Mouse (Mus musculus): ENCODE results near the gene Styxl1. TPM values are rescaled to one million over a fixed set of nuclear protein-coding genes. Genes with fewer than 3 reads are reported as not detected.

Gene Styxl1
- total RNA-seq, 2 experiments from 2014 or later = not detected

- intact Hi-C loops (cut with DNase I; ENCODE audit: low total_unique reads) = no loop called here
- no peak for DNase-seq
These were observed 48.8 kb downstream of the Styxl1 start for GRCm38 (mm10) chr5:135729351-135729750.

GRCm38 (mm10) chr5:135728361-135728760 is 49.8 kb downstream of the Styxl1 start:
- intact Hi-C loops (cut with DNase I; ENCODE audit: low total_unique reads) = no loop called here
- DNase-seq = no peak

GRCm38 (mm10) chr5:135727871-135728270 is 50.3 kb downstream of the Styxl1 start:
- no peak for DNase-seq
- intact Hi-C loops (cut with DNase I; ENCODE audit: low total_unique reads) = no loop called here

DNA sequence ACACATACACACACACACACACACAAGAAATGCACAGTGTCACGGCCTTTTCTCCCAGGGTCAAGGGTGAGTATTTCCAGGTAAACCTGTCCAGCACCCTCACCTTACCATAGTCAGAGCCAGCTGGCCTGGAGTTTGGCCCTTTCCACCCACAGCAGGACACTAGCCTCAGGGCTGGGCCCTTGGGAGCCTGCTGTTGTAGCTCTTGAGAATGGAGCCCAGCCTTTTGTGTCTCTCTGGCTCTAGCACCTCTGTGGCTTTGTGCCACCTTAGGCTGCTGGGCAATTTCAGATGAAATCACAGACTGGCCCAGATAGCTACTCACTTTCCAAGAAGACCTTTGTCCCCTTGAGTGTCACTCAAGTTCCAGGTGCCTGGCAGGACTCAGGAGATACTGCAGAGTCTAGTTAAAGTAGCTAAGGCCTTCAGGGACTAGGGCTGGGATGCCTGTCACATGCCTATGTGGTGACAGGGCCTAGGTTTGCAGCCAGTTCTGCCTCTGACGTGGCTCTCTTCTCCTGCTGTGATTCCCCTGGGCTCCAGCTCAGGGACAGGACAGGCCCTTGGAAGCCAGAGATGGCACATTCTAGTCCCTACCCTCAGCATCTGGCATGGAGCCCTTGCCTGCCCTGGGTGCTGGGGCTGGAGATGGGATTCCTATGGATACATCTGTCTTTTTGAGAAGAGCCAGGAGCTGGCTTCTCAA is 51.4 kb downstream of the Styxl1 start:
- DNase-seq = no peak
- intact Hi-C loops (cut with DNase I; ENCODE audit: low total_unique reads) = no loop called here

DNA sequence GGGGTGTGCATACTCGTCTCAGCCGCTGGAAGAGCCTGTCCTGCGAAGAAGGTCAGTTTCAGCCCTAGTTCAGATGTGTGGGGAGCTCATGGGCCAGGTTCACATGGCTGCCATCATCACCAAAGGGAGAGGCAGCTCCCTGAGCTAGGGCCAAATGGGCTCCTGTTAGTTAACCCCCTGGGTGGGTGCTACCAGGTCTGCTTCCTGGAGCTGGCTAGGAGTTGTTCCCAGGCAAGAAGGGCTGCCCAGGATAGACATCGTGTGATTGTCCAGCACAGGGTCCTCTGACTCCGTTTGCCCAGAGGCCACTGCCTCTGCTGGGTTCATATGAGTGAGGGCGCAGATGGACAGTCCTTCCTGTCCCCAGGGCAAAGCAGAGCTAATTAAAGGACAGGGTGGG is 52.2 kb downstream of the Styxl1 start:
- DNase-seq = no peak
- intact Hi-C loops (cut with DNase I; ENCODE audit: low total_unique reads) = no loop called here

DNA sequence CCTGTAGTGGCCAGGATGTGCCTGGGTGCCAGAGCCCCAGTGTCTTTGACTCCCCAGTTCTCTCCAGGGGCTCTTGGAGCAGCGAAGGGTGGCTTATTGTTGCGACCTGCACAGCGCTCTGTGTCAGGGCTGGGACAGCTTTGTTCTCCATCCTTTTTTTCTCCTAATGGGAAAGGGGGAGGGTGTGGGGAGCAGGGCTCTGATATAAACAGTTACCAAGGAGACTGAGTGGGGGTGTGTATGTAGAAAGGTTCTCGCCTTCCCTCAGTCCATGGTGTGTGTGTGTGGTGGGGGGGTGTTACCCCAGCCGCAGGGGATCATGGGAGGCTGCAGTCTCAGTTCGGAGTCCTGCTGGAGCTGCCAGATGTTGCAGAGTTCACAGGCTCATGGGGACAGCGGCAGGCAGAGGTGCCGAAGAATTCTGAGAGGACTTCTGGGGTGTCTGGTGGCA is 52.8 kb downstream of the Styxl1 start:
- intact Hi-C loops (cut with DNase I; ENCODE audit: low total_unique reads) = no loop called here
- DNase-seq = peak; percentile 51

DNA sequence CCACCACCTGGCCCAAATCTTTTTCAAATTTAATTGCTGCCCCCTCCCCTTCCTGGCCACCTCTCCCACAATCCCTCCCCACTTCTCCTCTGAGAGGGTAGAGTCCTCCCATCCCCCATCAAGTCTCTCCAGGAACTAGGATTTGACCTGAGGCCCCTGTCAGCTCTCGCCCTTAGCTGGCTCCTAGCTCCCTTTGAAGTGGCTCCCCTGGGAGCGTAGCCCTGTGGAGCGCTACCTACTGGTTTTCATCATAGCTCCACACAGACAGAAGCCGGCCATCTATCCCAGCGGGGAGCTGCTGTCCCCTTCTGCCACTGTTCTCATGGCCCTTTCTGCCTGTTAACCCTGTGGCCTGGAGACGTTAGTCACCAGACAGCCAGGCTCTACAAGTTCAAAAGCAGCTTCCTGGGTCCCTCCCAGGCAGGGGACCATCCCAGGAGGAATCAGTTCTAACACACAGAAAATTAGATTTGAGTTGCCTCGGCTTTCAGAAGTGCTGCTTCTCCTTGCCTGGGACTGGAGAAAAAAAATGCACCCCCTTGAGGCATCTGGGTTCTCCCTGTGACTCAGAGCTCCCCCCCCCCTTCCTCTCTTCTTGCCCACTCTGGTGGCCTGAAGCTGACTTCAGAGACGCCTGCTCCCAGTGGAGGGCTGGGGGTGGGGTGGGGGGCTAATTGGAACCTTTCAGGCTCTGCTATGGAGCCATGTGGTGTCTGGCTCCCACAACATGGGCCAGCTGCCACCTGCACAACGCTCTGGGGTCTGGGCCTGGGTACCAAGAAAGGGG is 53.5 kb downstream of the Styxl1 start:
- no peak for DNase-seq
- intact Hi-C loops (cut with DNase I; ENCODE audit: low total_unique reads) = no loop called here

- intact Hi-C loops (cut with DNase I; ENCODE audit: low total_unique reads) = no loop called here
- no peak for DNase-seq
These were observed 54.9 kb downstream of the Styxl1 start for GRCm38 (mm10) chr5:135723165-135723751.

- DNase-seq = peak; percentile 73
- intact Hi-C loops (cut with DNase I; ENCODE audit: low total_unique reads) = no loop called here
These were observed 56.1 kb downstream of the Styxl1 start for GRCm38 (mm10) chr5:135722121-135722520.

DNA sequence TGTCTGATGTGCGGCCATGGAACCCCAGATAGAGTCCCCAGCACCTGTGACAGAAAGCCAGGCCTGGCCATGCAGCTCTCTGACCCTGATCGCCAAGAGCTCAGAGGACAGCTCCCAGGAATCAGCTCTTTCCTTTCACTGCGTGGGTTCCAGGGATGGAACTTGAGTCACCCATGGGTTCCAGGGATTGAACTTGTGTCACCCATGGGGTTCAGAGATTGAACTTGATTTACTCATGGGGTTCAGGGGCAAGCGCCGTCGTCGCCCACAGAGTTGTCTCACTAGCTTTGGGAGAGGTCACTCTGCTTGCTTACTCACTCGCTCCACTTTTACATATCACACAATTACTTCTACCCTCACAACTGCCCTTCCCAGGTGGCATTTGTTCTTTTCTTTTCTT is 57.1 kb downstream of the Styxl1 start:
- intact Hi-C loops (cut with DNase I; ENCODE audit: low total_unique reads) = no loop called here
- DNase-seq = no peak

DNA sequence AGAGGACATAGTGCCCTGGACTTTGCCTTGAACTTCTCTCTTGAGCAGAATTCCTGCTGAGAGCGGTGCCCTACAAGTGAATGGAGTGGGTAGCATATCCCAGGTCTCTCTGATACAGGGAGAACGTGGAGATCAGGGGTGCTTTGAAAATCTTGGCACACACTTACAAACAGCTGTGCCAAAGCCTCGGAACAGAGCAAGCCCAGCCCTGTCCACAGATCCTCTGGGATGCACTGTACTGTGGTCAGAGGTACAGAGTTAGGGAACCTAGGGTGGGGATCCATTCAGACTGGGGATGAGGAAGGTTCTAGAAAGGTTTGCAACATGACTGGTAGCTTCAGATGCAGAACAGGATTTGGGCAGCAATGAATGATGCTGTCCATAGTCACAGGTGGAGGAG is 58.1 kb downstream of the Styxl1 start:
- intact Hi-C loops (cut with DNase I; ENCODE audit: low total_unique reads) = no loop called here
- DNase-seq = no peak

DNA sequence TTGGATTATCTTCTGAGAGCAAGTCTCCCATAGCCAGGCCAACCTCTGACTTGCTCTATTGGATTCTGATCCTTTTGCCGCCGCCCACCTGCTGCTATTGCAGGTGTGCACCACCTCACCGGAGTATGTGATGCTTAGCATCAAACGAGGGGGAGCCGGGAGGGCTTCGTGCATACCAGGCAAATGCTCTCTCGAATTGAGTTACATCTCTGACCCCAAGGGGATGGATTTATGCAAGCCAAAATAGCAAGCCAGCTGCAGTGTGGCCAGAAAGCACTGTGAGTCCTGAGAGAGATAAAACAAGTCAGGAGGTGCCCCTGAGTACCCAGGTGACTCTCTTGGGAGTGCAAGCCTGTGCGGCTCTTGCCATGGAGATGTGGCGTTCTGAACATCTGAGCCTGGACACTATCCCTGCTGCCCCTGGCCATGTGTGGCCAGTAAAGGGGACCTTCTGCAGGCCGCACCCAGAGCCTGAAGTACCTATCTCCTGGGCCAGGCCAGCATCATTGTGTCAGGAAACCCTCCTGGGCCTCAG is 58.5 kb downstream of the Styxl1 start:
- intact Hi-C loops (cut with DNase I; ENCODE audit: low total_unique reads) = no loop called here
- DNase-seq = no peak

DNA sequence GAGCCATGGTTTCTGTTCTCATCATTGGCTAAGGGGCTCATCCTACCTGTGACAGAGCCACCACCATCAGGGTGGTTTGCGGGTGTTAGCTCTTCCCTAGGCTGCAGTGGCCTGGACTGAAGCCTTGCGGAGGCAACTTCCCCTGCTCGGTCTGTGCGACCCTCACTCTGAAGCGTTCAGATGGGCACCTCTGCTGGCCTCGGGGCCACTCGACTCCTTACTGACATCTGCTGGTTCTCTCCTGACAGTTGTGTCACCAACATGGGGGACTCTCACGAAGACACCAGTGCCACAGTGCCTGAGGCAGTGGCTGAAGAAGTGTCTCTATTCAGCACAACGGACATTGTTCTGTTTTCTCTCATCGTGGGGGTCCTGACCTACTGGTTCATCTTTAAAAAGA is 62.6 kb downstream of the Styxl1 start:
- intact Hi-C loops (cut with DNase I; ENCODE audit: low total_unique reads) = no loop called here
- no peak for DNase-seq

DNA sequence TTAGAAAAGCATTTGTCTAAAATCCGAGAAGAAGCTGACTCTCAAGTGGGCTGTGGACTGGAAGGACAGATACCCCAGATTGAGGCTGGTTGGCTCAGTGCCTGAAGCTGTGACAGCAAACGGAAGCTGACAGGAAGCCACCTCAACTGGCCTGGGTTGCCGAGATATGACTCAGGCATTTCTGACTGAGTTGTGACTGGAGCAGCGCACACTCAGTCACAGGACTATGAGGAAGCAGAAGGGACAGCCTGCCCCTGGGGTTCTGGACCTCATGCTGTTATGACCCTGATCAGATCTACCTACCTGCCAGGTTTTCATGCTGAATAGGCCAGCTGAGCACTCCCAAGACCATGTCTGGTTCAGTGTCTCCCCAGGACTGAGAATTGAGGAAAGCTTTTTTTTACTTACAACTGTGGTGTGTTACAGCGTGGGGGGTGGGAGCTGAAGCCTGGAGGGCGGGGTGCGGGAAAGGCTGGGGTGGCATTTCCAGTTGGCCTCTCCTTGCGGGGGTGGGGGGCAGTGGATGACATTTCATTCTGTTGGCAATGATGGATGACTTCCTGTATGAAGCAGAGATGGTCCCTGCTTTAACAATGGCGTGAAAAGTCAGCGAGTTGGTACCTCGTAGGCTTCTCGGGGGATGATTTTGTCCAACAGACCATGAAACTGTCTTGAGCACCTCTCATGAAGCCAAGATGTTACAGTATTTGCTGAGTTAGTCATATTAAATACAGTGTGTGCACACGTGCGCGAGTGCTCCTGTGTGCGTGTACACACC is 64.6 kb downstream of the Styxl1 start:
- intact Hi-C loops (cut with DNase I; ENCODE audit: low total_unique reads) = no loop called here
- peak; percentile 68 for DNase-seq

DNA sequence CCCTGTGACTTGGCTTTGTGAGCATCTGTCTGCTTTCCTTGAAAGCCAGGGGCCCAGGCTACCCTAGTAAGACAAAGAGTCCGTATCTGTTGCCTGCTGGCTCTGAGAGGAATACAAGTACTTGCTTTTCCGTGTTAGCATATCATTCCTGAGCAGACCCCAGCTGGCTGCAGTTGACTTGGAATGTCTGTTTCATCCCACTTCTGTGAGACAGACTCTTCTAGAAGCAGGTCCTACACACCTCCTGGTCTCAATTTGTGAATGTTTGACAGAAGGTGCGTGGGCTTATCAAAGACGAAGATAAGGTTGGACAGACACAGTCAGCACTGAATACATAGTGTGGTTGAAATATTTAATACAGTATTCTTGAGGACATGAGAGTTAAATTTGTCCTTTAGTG is 65.4 kb downstream of the Styxl1 start:
- intact Hi-C loops (cut with DNase I; ENCODE audit: low total_unique reads) = no loop called here
- no peak for DNase-seq

- intact Hi-C loops (cut with DNase I; ENCODE audit: low total_unique reads) = no loop called here
These were observed 66.4 kb downstream of the Styxl1 start for GRCm38 (mm10) chr5:135711582-135712355.

DNA sequence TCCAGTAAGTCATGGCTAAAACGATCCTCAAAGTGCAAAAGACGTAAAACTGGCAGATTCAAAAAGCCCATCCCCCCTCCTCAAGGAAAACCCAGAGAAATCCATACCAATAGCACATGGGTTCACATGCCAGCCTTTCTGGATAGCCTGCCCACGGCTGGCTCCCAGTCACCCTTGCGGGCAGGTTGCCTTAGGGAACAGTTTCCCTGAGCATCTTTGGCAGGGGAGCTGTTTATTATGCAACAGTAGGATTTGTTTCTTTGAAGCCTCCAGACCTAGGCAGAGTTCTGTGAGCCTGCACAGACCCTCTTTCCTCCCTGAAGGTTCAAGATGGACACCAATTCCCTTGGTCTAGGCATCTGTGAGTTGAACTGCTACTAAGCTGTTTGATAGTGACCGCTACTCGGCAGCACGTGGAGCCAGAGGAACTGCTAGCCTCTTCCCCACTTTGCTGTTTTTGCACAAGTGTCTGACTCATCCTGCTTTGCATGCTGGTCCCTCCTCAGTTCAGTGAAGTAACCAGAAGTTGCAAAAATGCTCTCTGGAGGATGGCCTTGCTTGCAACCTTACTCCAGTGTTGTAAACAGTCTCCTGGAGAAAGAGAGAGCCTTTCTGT is 67.5 kb downstream of the Styxl1 start:
- DNase-seq = no peak
- intact Hi-C loops (cut with DNase I; ENCODE audit: low total_unique reads) = no loop called here

More at GRCm38 (mm10) chr5:135711582-135712355, 66.4 kb downstream of the Styxl1 start:
- no peak for DNase-seq

DNA sequence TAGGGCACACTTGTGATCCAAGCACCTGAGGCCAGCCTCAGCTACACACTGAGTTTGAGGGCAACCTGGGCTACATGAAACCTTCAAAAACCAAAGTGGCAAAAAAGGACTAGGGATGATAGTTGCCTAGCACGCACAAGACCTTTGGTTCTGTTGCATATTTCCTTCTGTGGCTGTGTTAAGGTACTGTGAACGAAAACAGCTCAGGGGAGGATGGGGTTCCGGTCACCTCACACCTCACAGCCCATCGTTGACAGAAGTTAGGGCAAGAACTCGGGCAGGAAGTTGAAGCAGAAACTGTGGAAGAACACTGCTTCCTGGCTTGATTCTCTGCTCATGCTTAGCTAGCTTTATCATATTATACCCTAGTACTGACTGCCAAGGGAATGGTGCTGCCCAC is 68.5 kb downstream of the Styxl1 start:
- DNase-seq = no peak
- intact Hi-C loops (cut with DNase I; ENCODE audit: low total_unique reads) = no loop called here

- no peak for DNase-seq
- intact Hi-C loops (cut with DNase I; ENCODE audit: low total_unique reads) = no loop called here
These were observed 70.3 kb downstream of the Styxl1 start for GRCm38 (mm10) chr5:135707855-135708254.

All from gastrocnemius, postnatal 14 days (tissue).